Mouse (Mus musculus) embryonic fibroblast, embryonic 13.5 days (primary cell): ENCODE measurements around the gene Dpf3.

Experiments
- CTCF ChIP-seq: IDR thresholded peaks from 2 replicates; pipeline ENCODE4 v1.5.1; 2011; ENCODE audit warnings: mild to moderate bottlenecking, control low read depth, low read length, moderate library complexity, borderline replicate concordance; ENCODE audit not compliant: insufficient read depth
- POLR2A ChIP-seq: IDR thresholded peaks from 2 replicates; pipeline ENCODE4 v1.6.1; 2011; ENCODE audit warnings: low read depth, mild to moderate bottlenecking, control low read depth, low read length, moderate library complexity

DNA sequence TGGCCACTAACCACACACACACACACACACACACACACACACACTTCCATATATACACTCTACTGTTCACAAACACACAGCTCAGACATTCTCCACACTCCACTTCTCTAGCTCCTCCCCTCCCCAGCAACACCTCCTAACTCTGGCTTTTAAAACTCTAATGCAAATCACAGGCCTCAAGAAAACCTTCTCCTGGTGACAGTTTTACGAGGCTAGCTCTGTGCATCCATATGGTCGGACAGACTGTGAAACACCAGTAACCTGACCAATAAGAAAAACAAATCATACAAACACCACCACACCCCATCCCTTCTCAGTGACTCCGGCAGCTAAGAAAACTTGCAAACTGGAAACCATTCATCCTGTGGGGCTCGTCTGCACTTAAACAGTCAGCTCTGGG is 6.1 kb downstream of the Dpf3 start:
- TF ChIP-seq CTCF (no peak), POLR2A (no peak)
